Mouse (Mus musculus) erythroblast, embryonic 14.5 days (primary cell): Measurements from ENCODE around the gene Slc35b2.

ENCODE experiments used
- GATA1 ChIP-seq: IDR thresholded peaks from 2 replicates; pipeline ENCODE4 v1.6.1; 2012; ENCODE audit warnings: low read length, inconsistent platforms, mixed read lengths
- TAL1 ChIP-seq: IDR thresholded peaks from 3 replicates; pipeline ENCODE4 v1.6.1; 2012; ENCODE audit warnings: low read length, inconsistent platforms, mixed read lengths

DNA sequence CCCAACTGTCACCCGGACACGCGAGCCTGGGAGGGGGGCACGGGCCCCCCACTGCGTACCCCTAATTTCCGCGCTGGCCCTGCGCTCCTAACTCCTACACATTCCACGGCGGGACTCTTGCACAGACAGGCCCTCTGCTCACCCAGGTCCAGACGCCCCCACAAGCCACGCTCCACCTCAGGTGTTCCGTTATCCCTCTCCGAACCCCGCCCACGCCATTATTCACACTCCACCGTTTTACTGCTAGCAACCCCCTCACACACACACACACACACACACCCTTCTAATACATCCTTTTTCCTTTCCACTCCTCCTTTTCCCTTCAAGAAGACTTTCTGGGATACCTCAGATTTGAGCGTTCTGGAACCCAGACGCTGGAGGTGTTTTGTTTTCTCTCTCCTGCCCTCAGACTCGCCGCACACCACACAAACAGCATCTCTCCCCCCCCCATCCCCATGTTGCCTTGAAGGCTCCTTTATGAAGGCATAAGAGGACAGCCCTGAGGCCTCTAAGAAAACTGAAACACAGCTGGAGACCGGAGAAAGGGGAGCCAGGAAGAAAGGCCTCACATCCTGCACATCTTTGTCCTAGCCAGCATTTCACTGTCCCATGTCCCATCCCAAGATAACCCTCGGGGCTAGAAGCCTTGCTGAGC lies 32.2 kb downstream of the Slc35b2 start:
- TF ChIP-seq GATA1: no peak
- no peak for TF ChIP-seq TAL1
